Mouse (Mus musculus) brown adipose tissue, adult 24 weeks (tissue): Measurements from ENCODE around the gene Ncf1. TPM values are rescaled to one million over a fixed set of nuclear protein-coding genes. Genes with fewer than 3 reads are reported as not detected.

ENCODE experiments used
- polyA plus RNA-seq: library from polyadenylated mRNA; stranded (reverse); fragments of >200 nt; gene quantifications from 2 replicates; pipeline ENCODE4 v1.2.4, GENCODE M21; 2012; ENCODE audit not compliant: missing spikeins, insufficient read depth, insufficient read length

Gene Ncf1
- polyA plus RNA-seq, 1 experiment = 1.9 TPM

Other genes starting within 250 kb of the Ncf1 start
- 8.4 and 10.7 TPM in 2 replicates for gene Castor2, start 129.9 kb downstream of the Ncf1 start, polyA plus RNA-seq
- 8.2 and 16.1 TPM in 2 replicates for gene Rcc1l, start 52.9 kb downstream of the Ncf1 start, polyA plus RNA-seq
- gene Gtf2ird2, start 45.6 kb downstream of the Ncf1 start, polyA plus RNA-seq = 1.4 and 2.6 TPM in 2 replicates
- gene Gtf2i, start 85.1 kb upstream of the Ncf1 start, polyA plus RNA-seq = 55.8 and 75.9 TPM in 2 replicates
- gene Gtf2ird1, start 227.1 kb upstream of the Ncf1 start, polyA plus RNA-seq = 37.9 and 80.1 TPM in 2 replicates